Mouse (Mus musculus) intestine, embryonic 16.5 days (tissue): ENCODE measurements around the gene Hivep3. TPM values are rescaled to one million over a fixed set of nuclear protein-coding genes. Genes with fewer than 3 reads are reported as not detected.

ENCODE experiments used
- ATAC-seq: fragments of 200-750 bp; cut with Nextera tagmentation; 2 replicates; pipeline ENCODE4 v1.8.0; 2017; ENCODE audit warnings: moderate TSS enrichment, moderate library complexity
- H3K27ac ChIP-seq: fragments of 300-500 bp; sonication (generic); 2 replicates; pipeline ENCODE4 v1.5.1; 2014; ENCODE audit warnings: mild to moderate bottlenecking, low read length
- H3K27me3 ChIP-seq: fragments of 300-500 bp; sonication (generic); replicated peaks from 2 replicates; pipeline ENCODE4 v1.6.1; 2014; ENCODE audit warnings: low read length, control low read depth, mixed read lengths; ENCODE audit not compliant: control insufficient read depth, insufficient read depth
- H3K36me3 ChIP-seq: fragments of 300-500 bp; sonication (generic); 2 replicates; pipeline ENCODE4 v1.6.1; 2014; ENCODE audit warnings: low read length, control low read depth; ENCODE audit not compliant: control insufficient read depth, insufficient read depth
- H3K4me1 ChIP-seq: fragments of 300-500 bp; sonication (generic); 2 replicates; pipeline ENCODE4 v1.6.1; 2014; ENCODE audit warnings: low read length, control low read depth, mixed read lengths; ENCODE audit not compliant: control insufficient read depth, insufficient read depth
- H3K4me2 ChIP-seq: fragments of 300-500 bp; sonication (generic); 2 replicates; pipeline ENCODE4 v1.6.1; 2014; ENCODE audit warnings: low read depth, low read length, control low read depth
- H3K4me3 ChIP-seq: fragments of 300-500 bp; sonication (generic); 2 replicates; pipeline ENCODE4 v1.5.1; 2014; ENCODE audit warnings: mild to moderate bottlenecking, low read length
- H3K9ac ChIP-seq: fragments of 300-500 bp; sonication (generic); 2 replicates; pipeline ENCODE4 v1.6.1; 2014; ENCODE audit warnings: low read depth, low read length
- H3K9me3 ChIP-seq: fragments of 300-500 bp; sonication (generic); 2 replicates; pipeline ENCODE4 v1.6.1; 2016; ENCODE audit warnings: low read length, control low read depth; ENCODE audit not compliant: control insufficient read depth
- WGBS: fragments of 180-500 bp; shearing (Covaris S2); extraction: QIAGEN DNeasy Blood & Tissue Kit; methylation state at CpG from one replicate; pipeline ENCODE4 v1.1.7; 2014; 5-methylcytosine and 5-hydroxymethylcytosine counted together
- polyA plus RNA-seq: library from polyadenylated mRNA; unstranded; fragments of >200 nt; fragmentation: Nextera tagmentation; extraction: Ambion mirVana; gene quantifications from 2 replicates; pipeline ENCODE4 v1.2.1, GENCODE M21; 2015

The Hivep3 gene
- polyA plus RNA-seq, 1 experiment from 2014 or later, result 4.4 TPM

GRCm38 (mm10) chr4:119886621-119887020 is 153.0 kb downstream of the Hivep3 start:
- H3K4me2 ChIP-seq, result no peak overlapping the region
- H3K4me1 ChIP-seq, result no peaks in the 10 kb centered on the region
- H3K4me3 ChIP-seq, result no peak overlapping the region
- WGBS, result 50% methylated on average over 3 of the region's 3 CpGs
- H3K9ac ChIP-seq, result no peak overlapping the region
- H3K36me3 ChIP-seq, result no peaks in the 10 kb centered on the region
- no peak for ATAC-seq
- H3K9me3 ChIP-seq, result no peaks in the 10 kb centered on the region
- H3K27ac ChIP-seq, result no peak overlapping the region
- H3K27me3 ChIP-seq, result no peaks in the 10 kb centered on the region

- no peaks in the 10 kb centered on the region for H3K27me3 ChIP-seq
- WGBS, result 74% methylated on average over 6 of the region's 6 CpGs
- no peaks in the 10 kb centered on the region for H3K36me3 ChIP-seq
- no peak for ATAC-seq
- H3K4me3 ChIP-seq, result no peak overlapping the region
- no peak overlapping the region for H3K27ac ChIP-seq
- no peaks in the 10 kb centered on the region for H3K9me3 ChIP-seq
- no peak overlapping the region for H3K9ac ChIP-seq
- H3K4me2 ChIP-seq, result no peak overlapping the region
- no peaks in the 10 kb centered on the region for H3K4me1 ChIP-seq
Measured at GRCm38 (mm10) chr4:119887523-119888177, 154.1 kb downstream of the Hivep3 start.

GRCm38 (mm10) chr4:119889760-119890159 is 156.2 kb downstream of the Hivep3 start:
- Histone ChIP-seq H3K9ac (no peak overlapping the region), H3K4me3 (no peak overlapping the region), H3K36me3 (no peaks in the 10 kb centered on the region), H3K9me3 (no peaks in the 10 kb centered on the region), H3K4me1 (no peaks in the 10 kb centered on the region), H3K27ac (no peak overlapping the region), H3K4me2 (no peak overlapping the region), H3K27me3 (no peaks in the 10 kb centered on the region)
- no peak for ATAC-seq
- WGBS, result 64% methylated on average over 5 of the region's 5 CpGs

GRCm38 (mm10) chr4:119893255-119893779 is 159.7 kb downstream of the Hivep3 start:
- Histone ChIP-seq H3K27ac (no peak overlapping the region), H3K9me3 (no peaks in the 10 kb centered on the region), H3K36me3 (no peaks in the 10 kb centered on the region), H3K9ac (no peak overlapping the region), H3K4me1 (no peaks in the 10 kb centered on the region), H3K4me3 (no peak overlapping the region), H3K27me3 (no peaks in the 10 kb centered on the region), H3K4me2 (no peak overlapping the region)
- WGBS, result 38% methylated on average over 5 of the region's 5 CpGs
- ATAC-seq, result no peak

GRCm38 (mm10) chr4:119894797-119895458 is 161.3 kb downstream of the Hivep3 start:
- Histone ChIP-seq H3K9ac (no peak overlapping the region), H3K9me3 (no peaks in the 10 kb centered on the region), H3K36me3 (no peaks in the 10 kb centered on the region), H3K4me2 (no peak overlapping the region), H3K4me3 (no peak overlapping the region), H3K4me1 (no peaks in the 10 kb centered on the region), H3K27ac (no peak overlapping the region), H3K27me3 (no peaks in the 10 kb centered on the region)
- no peak for ATAC-seq
- 70% methylated on average over 13 of the region's 13 CpGs for WGBS

- Histone ChIP-seq H3K9ac (no peak overlapping the region), H3K4me3 (no peak overlapping the region), H3K9me3 (no peaks in the 10 kb centered on the region), H3K4me1 (no peaks in the 10 kb centered on the region), H3K27ac (no peak overlapping the region), H3K27me3 (no peaks in the 10 kb centered on the region), H3K36me3 (no peaks in the 10 kb centered on the region), H3K4me2 (no peak overlapping the region)
- 72% methylated on average over 5 of the region's 5 CpGs for WGBS
- ATAC-seq, result no peak
Measured at GRCm38 (mm10) chr4:119895504-119895903, 161.9 kb downstream of the Hivep3 start.

- no peak overlapping the region for H3K4me2 ChIP-seq
- no peaks in the 10 kb centered on the region for H3K9me3 ChIP-seq
- H3K4me1 ChIP-seq, result no peaks in the 10 kb centered on the region
- no peak overlapping the region for H3K9ac ChIP-seq
- no peak overlapping the region for H3K4me3 ChIP-seq
- no peak overlapping the region for H3K27ac ChIP-seq
- 64% methylated on average over 3 of the region's 3 CpGs for WGBS
- H3K36me3 ChIP-seq, result no peaks in the 10 kb centered on the region
- no peak for ATAC-seq
- H3K27me3 ChIP-seq, result no peaks in the 10 kb centered on the region
Measured at GRCm38 (mm10) chr4:119896572-119896971, 163.0 kb downstream of the Hivep3 start.

- no peak overlapping the region for H3K4me2 ChIP-seq
- no peaks in the 10 kb centered on the region for H3K4me1 ChIP-seq
- no peaks in the 10 kb centered on the region for H3K36me3 ChIP-seq
- H3K9ac ChIP-seq, result no peak overlapping the region
- WGBS, result 73% methylated on average over 6 of the region's 6 CpGs
- H3K27me3 ChIP-seq, result no peaks in the 10 kb centered on the region
- H3K27ac ChIP-seq, result no peak overlapping the region
- ATAC-seq, result no peak
- no peak overlapping the region for H3K4me3 ChIP-seq
- H3K9me3 ChIP-seq, result no peaks in the 10 kb centered on the region
Measured at GRCm38 (mm10) chr4:119897054-119897855, 163.7 kb downstream of the Hivep3 start.
